Mouse (Mus musculus): ENCODE measurements at regions not wholly inside any gene's neighbourhood (a gene's known extent, or its start where the extent isn't known, plus 50 kb on each side); places are given as distances from the start of the nearest gene placed in this dataset.
"Not testable (repeated sequence)": the region's sequence is repeated elsewhere in the genome, so short reads cannot be mapped to it uniquely, and the experiment has no call there.

- TF ChIP-seq CTCF, EP300 (IDR thresholded peaks at IDR 0.05; ENCODE audit: low read depth): not testable (repeated sequence)
These were observed 54.3 kb upstream of the Ccdc66 start for GRCm38 (mm10) chr14:27562564-27562963.

Data from liver, postnatal 0 days (tissue).